Mouse (Mus musculus) heart, embryonic 15.5 days (tissue): ENCODE results near the gene Catsperz. TPM values are rescaled to one million over a fixed set of nuclear protein-coding genes. Genes with fewer than 3 reads are reported as not detected.
A peak's percentile ranks its signal among the peaks of the same experiment; 100 is the strongest.

ENCODE experiments used
- ATAC-seq: fragments of 200-750 bp; cut with Nextera tagmentation; replicated peaks from 2 replicates; pipeline ENCODE4 v1.8.0; 2017; ENCODE audit warnings: low read depth, moderate TSS enrichment; ENCODE audit not compliant: insufficient number of reproducible peaks, insufficient read depth, low FRiP score
- H3K27ac ChIP-seq: fragments of 300-500 bp; sonication (generic); 2 replicates; pipeline ENCODE4 v1.5.1; 2015; ENCODE audit warnings: mild to moderate bottlenecking, inconsistent platforms
- H3K27me3 ChIP-seq: fragments of 300-500 bp; sonication (generic); 2 replicates; pipeline ENCODE4 v1.6.1; 2015; ENCODE audit warnings: inconsistent platforms
- H3K36me3 ChIP-seq: fragments of 300-500 bp; sonication (generic); 2 replicates; pipeline ENCODE4 v1.6.1; 2015; ENCODE audit warnings: mild to moderate bottlenecking, inconsistent platforms
- H3K4me1 ChIP-seq: fragments of 300-500 bp; sonication (generic); replicated peaks from 2 replicates; pipeline ENCODE4 v1.6.1; 2015; ENCODE audit warnings: inconsistent platforms
- H3K4me2 ChIP-seq: fragments of 300-500 bp; sonication (generic); 2 replicates; pipeline ENCODE4 v1.6.1; 2015; ENCODE audit warnings: inconsistent platforms, mild to moderate bottlenecking, moderate library complexity
- H3K4me3 ChIP-seq: fragments of 300-500 bp; sonication (generic); 2 replicates; pipeline ENCODE4 v1.5.1; 2015; ENCODE audit warnings: mild to moderate bottlenecking, inconsistent platforms
- H3K9ac ChIP-seq: fragments of 300-500 bp; sonication (generic); 2 replicates; pipeline ENCODE4 v1.6.1; 2015; ENCODE audit warnings: mild to moderate bottlenecking, inconsistent platforms
- H3K9me3 ChIP-seq: fragments of 300-500 bp; sonication (generic); replicated peaks from 2 replicates; pipeline ENCODE4 v1.6.1; 2016; ENCODE audit warnings: inconsistent platforms
- WGBS: fragments of 180-500 bp; shearing (Covaris S2); methylation state at CpG from one replicate; pipeline ENCODE4 v1.1.7; 2015; ENCODE audit warnings: mixed read lengths; 5-methylcytosine and 5-hydroxymethylcytosine counted together
- polyA plus RNA-seq: library from polyadenylated mRNA; unstranded; fragments of >200 nt; fragmentation: Nextera tagmentation; extraction: Ambion mirVana; gene quantifications from 2 replicates; pipeline ENCODE4 v1.2.1, GENCODE M21; 2015

The Catsperz gene
- polyA plus RNA-seq, 1 experiment from 2014 or later, result 1.9 TPM

DNA sequence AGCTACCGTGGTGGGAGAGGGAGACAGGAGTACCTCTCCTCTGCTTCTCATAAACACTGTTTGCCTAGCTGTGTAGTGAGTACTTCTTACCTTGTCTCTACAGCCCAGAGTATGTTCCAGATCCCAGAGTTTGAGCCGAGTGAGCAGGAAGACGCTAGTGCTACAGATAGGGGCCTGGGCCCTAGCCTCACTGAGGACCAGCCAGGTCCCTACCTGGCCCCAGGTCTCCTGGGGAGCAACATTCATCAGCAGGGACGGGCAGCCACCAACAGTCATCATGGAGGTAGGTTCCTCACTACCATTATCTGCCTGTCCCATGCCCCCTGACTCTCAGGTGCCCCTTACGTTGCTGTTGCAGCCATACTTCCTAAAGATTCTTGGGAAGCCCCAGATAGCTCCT is 17.6 kb upstream of the Catsperz start:
- 23% methylated on average over 5 of the region's 5 CpGs for WGBS
- Histone ChIP-seq H3K27me3 (no peaks in the 10 kb centered on the region), H3K9ac (peak overlapping the region; percentile 95), H3K27ac (peak overlapping the region; percentile 95), H3K4me1 (peaks cover 28% of the 10 kb centered on the region), H3K36me3 (0 out of 2 replicates have a peak, but pooled peaks cover 14% of the 10 kb centered on the region), H3K9me3 (no peaks in the 10 kb centered on the region), H3K4me3 (peak overlapping the region; percentile 87), H3K4me2 (peak overlapping the region; percentile 99)
- ATAC-seq, result no peak

DNA sequence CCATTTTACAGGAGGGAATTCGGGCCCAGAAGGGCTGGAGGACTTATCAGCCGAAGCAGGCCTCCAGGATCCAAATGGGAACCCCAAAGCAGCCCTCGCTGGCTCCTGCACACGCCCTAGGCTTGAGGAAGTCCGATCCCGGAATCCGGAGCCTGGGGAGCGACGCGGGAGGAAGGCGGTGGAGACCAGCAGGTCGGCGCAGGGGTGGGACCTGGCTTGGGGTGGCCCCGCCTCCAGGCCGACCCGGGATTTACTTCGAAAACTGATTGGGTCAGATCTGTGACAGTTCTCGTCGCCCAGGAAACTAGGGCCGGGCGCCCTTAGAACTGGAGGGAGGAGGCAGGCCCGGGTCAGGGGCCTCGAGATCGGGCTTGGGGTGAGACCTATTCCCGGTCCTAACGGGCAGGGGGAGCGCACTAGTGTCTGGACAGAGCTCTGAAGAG is 17.1 kb upstream of the Catsperz start, which contains the start of gene Gpr137:
TSS of gene Gpr137 (minus strand) at position 232 of the 443 bp plus-strand sequence.
- Histone ChIP-seq H3K9me3 (no peaks in the 10 kb centered on the region), H3K27me3 (no peaks in the 10 kb centered on the region), H3K4me1 (peaks cover 28% of the 10 kb centered on the region), H3K4me3 (peak within 1 kb of the TSS; percentile 87), H3K4me2 (peak within 1 kb of the TSS; percentile 99), H3K27ac (peak within 1 kb of the TSS; percentile 95), H3K9ac (peak within 1 kb of the TSS; percentile 95), H3K36me3 (0 out of 2 replicates have a peak, but pooled peaks cover 14% of the 10 kb centered on the region)
- under 1% methylated on average over 27 of the region's 27 CpGs for WGBS
- ATAC-seq, result peak; percentile 90

DNA sequence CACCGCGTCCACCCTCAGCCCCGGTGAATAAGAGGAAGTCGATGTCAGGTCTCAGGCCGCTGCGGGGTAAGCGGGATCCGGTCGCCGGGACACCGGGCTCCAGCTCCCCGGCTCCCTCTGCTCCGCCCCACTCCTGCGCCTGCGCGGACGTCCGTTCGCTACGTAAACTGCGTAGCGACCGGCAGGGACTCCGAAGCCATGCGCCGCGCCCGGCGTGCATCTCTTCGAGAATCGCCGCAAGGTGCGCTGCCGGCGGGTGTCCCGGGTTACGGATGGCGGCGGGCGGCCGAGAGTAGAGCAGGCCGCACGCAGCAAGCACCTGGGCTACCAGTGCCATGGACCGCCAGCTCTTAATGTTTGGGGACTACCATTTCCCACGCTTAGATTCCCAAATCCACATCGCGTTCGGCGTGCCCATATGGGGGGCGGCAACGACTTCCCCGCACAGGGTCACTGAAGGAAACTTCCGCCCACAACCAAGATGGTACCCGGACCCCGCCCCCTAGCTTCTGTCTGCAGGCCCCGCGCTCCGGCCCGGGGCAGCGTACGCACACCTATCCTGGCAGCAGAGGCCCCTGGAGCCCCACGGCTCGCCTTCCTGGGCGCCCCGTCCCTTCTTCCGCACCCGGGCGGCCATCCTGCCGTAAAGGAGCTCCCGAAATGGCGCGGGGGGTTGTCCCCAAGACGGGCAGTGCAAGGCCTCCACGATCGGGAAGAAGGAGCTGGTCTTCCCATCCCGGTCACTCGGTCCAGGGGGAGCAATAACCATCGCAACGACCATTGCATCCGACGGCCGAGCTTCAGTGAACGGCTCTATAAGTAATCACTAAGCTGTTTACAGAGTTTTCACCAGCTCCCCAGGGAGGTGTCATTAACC is 16.4 kb upstream of the Catsperz start, which contains the start of gene Bad:
TSS of gene Bad (plus strand) at position 490 of the 877 bp plus-strand sequence.
- Histone ChIP-seq H3K4me2 (peak within 1 kb of the TSS; percentile 99), H3K27ac (peak within 1 kb of the TSS; percentile 95), H3K4me1 (peaks cover 28% of the 10 kb centered on the region), H3K4me3 (peak within 1 kb of the TSS; percentile 87), H3K9ac (peak within 1 kb of the TSS; percentile 95), H3K36me3 (0 out of 2 replicates have a peak, but pooled peaks cover 13% of the 10 kb centered on the region), H3K9me3 (no peaks in the 10 kb centered on the region), H3K27me3 (no peaks in the 10 kb centered on the region)
- peak; percentile 85 for ATAC-seq
- under 1% methylated on average over 83 of the region's 83 CpGs for WGBS

DNA sequence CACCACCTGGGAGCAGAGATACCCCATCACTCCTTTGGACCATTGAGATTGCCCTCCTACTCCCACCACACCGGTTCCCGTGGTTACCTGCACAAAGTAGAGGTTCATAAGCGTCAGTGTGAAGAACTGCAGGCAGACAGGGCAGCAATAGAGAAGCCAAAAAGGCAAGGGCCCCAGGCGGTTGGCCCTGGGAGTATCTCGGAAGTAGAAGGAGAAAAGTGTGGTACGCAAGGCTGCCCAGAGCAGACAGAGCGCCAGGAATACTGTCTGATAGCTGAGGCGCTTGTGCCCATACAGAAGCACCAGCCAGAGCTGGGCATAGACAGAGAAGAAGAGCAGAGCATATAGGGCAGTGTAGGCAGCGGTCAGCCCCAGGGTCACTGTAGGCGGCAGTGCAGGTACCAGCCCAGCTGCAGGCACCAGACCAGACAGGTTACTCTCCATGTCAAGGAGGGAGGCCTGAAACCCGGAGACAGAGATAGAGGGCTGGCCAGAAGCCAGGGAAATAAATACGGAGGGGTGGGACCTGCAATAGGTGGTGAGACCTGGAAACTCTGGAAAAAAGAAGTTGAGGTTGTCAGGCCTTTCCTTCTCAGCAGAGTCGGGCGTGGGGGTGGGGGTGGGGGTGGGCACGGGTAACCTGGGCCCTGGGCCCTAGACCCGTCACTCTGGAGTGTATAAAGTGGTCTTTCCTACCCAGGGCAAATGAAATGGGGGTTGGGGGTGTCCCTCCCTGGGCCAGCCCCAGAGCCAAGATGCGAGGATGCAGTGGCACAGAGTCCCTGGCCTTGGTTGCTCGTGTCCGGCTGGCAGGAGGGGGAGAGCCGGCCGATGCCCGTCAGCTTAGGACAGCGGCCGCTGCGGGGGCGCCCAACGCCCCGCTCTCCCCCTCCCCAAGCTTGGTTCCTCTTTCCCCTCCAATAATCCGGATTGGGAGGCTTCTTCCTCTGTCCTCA is 15.5 kb upstream of the Catsperz start:
- 0 out of 2 replicates have a peak, but pooled peaks have one; percentile 0 for ATAC-seq
- WGBS, result 18% methylated on average over 29 of the region's 29 CpGs
- peak overlapping the region; percentile 99 for H3K4me2 ChIP-seq
- H3K27ac ChIP-seq, result peak overlapping the region; percentile 67
- no peaks in the 10 kb centered on the region for H3K9me3 ChIP-seq
- H3K4me3 ChIP-seq, result peak overlapping the region; percentile 87
- 0 out of 2 replicates have a peak, but pooled peaks cover 4% of the 10 kb centered on the region for H3K36me3 ChIP-seq
- peaks cover 7% of the 10 kb centered on the region for H3K27me3 ChIP-seq
- H3K9ac ChIP-seq, result peak overlapping the region; percentile 95
- H3K4me1 ChIP-seq, result peaks cover 28% of the 10 kb centered on the region

DNA sequence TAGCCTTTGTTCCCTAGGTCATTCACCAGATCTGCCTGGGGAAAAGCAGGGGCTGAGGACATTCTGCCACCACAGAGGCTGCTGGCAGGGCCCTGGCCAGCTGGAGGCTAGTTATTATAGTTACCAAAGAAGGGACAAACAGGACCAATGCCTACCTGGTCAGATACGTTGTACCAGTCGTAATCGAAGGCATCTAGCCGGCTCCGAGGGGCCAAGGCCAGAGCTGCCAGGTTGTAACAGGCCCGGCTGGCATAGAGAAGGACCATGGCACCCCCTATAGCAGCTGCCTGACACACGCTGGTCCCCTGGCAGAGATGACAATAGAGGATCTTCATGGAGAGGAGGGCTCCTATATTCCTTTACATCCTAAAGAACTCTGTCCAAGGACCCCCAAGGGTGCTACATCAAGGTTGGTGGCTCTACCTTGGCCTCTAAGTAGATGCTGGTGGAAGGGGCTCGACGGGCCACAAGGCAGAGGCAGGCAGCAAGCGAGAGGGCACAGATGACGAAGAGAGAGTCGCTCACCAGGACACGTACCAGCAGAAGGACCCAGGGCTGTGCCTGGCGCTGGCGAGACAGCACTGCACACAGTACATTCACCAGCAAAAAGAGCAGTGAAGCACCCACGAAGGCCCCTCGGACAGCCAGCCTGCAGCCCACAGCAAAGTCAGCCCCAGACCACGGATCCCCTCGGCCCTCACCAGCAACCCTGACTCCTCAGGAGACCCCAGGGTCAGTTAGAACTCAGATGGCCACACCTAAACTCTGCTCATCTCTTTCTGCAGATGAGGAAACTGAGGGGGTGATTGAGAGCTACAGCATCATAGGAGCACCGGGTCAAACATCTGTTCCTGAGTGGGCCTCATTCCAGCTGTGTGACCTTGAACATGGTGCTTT is 14.2 kb upstream of the Catsperz start:
- no peak for ATAC-seq
- 88% methylated on average over 20 of the region's 20 CpGs for WGBS
- peaks cover 30% of the 10 kb centered on the region for H3K4me1 ChIP-seq
- no peak overlapping the region for H3K9ac ChIP-seq
- H3K4me2 ChIP-seq, result no peak overlapping the region
- no peaks in the 10 kb centered on the region for H3K9me3 ChIP-seq
- H3K27ac ChIP-seq, result no peak overlapping the region
- H3K27me3 ChIP-seq, result peaks cover 20% of the 10 kb centered on the region
- H3K4me3 ChIP-seq, result no peak overlapping the region
- H3K36me3 ChIP-seq, result no peaks in the 10 kb centered on the region

DNA sequence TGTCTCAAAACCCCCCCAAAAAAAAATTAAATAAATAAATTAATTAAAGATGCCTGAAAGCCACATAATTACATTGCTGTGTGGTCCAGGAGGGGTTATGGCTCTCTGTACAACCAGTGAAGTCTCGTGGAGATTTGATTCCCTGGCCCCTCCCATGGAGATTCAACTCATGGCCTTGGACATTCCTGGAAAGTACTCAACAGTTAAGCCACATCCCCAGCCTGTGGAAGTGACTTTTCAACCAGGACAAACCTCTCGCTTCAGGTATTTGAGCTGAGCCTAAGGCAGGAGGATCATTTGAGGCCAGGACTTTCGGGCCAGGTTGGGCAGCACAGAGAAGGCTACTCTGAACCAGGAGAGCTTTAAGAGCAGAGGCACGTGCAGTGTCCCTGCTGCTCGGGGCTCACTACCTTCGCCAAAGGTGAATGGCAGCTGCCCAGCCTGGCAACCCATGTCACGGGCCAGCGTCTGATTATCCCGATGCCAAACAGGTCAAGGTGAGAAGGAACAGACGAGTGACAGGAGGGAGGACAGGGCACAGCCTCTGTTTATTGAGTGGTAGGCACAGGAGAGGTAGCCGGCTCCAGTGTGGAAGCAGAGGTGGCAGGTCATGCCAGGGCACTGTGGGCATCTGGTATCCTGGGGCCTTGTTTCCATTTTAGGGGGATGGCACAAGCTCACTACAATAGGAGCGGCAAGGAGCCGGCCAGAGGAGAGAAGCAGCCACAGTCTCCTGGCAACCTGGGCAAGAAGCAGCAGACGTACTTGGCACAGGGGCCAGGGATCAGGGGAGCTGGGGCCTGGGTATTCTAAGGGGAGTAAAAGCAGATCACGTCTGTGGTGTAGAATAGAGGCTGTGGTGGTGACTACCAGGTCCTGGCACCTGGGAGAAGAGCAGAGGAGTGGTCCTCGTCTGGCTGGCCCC is 12.6 kb upstream of the Catsperz start:
- no peaks in the 10 kb centered on the region for H3K36me3 ChIP-seq
- peaks cover 36% of the 10 kb centered on the region for H3K27me3 ChIP-seq
- no peak for ATAC-seq
- WGBS, result 80% methylated on average over 16 of the region's 16 CpGs
- no peaks in the 10 kb centered on the region for H3K9me3 ChIP-seq
- H3K4me3 ChIP-seq, result no peak overlapping the region
- peaks cover 32% of the 10 kb centered on the region for H3K4me1 ChIP-seq
- H3K4me2 ChIP-seq, result no peak overlapping the region
- H3K27ac ChIP-seq, result no peak overlapping the region
- H3K9ac ChIP-seq, result no peak overlapping the region

DNA sequence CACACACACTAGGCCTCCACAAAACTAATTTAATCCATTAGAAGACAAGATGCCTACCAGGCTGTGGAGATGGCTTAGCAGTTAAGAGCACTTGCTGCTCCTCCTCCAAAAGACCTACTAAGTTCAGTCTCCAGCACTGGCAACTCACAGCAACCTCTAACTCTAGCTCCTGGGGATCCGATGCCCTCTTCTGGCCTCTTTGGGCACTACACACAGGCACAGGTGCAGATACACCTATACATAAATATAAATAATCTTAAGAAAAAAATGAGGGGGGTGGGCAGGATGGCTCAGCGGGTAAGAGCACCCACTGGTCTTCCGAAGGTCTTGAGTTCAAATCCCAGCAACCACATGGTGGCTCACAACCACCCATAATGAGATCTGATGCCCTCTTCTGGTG is 11.1 kb upstream of the Catsperz start:
- H3K4me3 ChIP-seq, result no peak overlapping the region
- no peak overlapping the region for H3K9ac ChIP-seq
- no peaks in the 10 kb centered on the region for H3K9me3 ChIP-seq
- no peak overlapping the region for H3K4me2 ChIP-seq
- no peaks in the 10 kb centered on the region for H3K36me3 ChIP-seq
- no peak for ATAC-seq
- peaks cover 30% of the 10 kb centered on the region for H3K4me1 ChIP-seq
- peaks cover 51% of the 10 kb centered on the region for H3K27me3 ChIP-seq
- H3K27ac ChIP-seq, result no peak overlapping the region
- WGBS, result 23% methylated on average over 3 of the region's 3 CpGs

DNA sequence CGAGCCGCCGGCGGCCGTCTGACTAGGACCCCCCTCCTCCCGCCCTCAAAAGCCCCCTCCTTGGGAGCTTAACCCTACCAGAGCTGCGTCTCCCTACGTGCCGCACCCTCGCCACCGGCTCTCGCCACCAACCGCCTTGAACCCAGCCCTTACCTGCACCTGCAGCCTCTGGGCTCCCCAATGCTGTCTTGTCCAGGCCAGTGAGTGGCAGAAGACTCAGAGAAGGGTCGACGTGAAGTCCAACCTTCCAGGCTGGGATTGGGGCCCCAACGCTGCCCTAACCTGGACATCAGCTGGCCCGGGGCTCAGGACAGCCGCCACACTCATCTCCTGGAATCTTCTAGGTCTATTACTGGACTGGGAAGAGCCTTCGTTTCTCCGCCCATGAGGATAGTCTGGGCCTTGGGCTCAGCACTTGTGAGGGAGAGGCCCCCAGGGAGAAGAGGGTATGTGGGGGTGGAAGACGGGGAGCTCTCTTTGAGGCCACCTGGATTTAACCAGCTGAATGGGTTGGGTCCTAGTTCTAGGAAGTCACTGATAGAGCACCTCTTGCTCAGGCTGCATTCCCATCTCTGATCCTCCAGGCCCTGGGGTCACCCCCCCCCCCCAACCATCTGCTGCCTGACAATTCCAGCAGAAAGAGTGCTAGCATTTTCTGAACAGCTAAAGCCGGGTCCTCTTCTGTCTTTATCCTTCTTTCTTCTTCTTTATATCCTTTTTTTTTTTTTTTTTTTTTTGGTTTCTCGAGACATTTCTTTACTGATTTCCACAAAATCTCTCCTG is 9.2 kb upstream of the Catsperz start, which contains the start of gene Kcnk4:
TSS of gene Kcnk4 (minus strand) at position 321 of the 783 bp plus-strand sequence.
- WGBS, result 11% methylated on average over 23 of the region's 23 CpGs
- Histone ChIP-seq H3K36me3 (no peaks in the 10 kb centered on the region), H3K9me3 (no peaks in the 10 kb centered on the region), H3K27ac (no peak within 1 kb of the TSS), H3K4me3 (peak within 1 kb of the TSS; percentile 49), H3K27me3 (peaks cover 65% of the 10 kb centered on the region), H3K4me2 (peak within 1 kb of the TSS; percentile 78), H3K9ac (peak within 1 kb of the TSS; percentile 45), H3K4me1 (peaks cover 14% of the 10 kb centered on the region)
- ATAC-seq, result no peak
